Mouse (Mus musculus): ENCODE measurements around the gene Susd3. TPM values are rescaled to one million over a fixed set of nuclear protein-coding genes. Genes with fewer than 3 reads are reported as not detected.

Susd3 gene
- polyA plus RNA-seq, 1 experiment from 2014 or later = 1.6 TPM

DNA sequence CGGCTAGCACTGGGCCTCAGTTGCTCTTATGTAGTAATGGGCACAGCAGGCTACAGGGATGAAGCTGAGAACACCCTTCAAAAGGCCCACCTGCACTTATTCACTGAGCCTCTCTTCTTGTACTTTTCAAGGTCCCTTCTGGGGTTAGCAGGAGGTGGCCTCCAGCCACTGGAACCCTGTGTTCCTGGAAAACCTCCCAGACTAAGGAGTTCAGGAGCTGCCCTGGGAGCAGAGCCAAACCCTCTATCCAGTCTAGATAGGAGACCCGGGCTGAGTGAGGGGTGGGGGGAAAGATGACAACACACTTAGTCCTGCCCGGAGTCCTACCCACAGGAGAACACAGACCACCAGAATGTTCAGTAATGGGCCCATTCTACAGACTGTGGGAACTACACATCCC lies 2.5 kb downstream of the Susd3 start:
- no peak overlapping the region for H3K27ac ChIP-seq (replicated peaks)
- no peak overlapping the region for H3K4me2 ChIP-seq
- no peaks in the 10 kb centered on the region for H3K36me3 ChIP-seq (replicated peaks)
- peaks cover 43% of the 10 kb centered on the region for H3K27me3 ChIP-seq
- H3K4me3 ChIP-seq (replicated peaks) = no peak overlapping the region
- H3K4me1 ChIP-seq (replicated peaks) = peaks cover 32% of the 10 kb centered on the region
- WGBS (ENCODE audit: insufficient replicate concordance) = 64% methylated on average over 3 of the region's 3 CpGs
- ATAC-seq (ENCODE audit: insufficient read depth) = no peak
- no peak overlapping the region for H3K9ac ChIP-seq
- no peaks in the 10 kb centered on the region for H3K9me3 ChIP-seq (replicated peaks)

DNA sequence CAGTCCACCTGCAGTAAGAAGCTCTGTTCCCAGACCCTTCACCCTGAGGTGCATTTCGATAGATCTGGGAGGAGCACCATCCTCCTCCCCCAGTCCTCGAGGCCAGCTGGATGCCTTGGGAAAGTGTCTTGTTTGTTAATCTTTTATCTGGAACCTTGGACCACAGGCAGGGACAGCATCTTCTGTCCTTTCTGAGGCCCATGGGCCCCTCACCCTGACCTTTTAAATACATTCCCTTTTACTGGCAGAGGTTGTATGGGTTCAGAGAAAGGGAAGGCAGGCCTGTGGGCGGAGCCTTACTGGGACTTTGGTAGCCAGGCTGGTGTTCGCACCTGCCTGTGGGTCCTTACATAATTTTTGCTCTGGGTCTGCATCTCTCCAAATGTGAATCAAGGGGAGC lies 3.3 kb downstream of the Susd3 start:
- H3K9me3 ChIP-seq (replicated peaks) = no peaks in the 10 kb centered on the region
- H3K4me3 ChIP-seq (replicated peaks) = no peak overlapping the region
- H3K4me2 ChIP-seq = no peak overlapping the region
- H3K27me3 ChIP-seq = peaks cover 43% of the 10 kb centered on the region
- H3K9ac ChIP-seq = no peak overlapping the region
- no peak for ATAC-seq (ENCODE audit: insufficient read depth)
- no peaks in the 10 kb centered on the region for H3K36me3 ChIP-seq (replicated peaks)
- WGBS (ENCODE audit: insufficient replicate concordance) = 69% methylated on average over 4 of the region's 4 CpGs
- H3K27ac ChIP-seq (replicated peaks) = no peak overlapping the region
- H3K4me1 ChIP-seq (replicated peaks) = peaks cover 32% of the 10 kb centered on the region

DNA sequence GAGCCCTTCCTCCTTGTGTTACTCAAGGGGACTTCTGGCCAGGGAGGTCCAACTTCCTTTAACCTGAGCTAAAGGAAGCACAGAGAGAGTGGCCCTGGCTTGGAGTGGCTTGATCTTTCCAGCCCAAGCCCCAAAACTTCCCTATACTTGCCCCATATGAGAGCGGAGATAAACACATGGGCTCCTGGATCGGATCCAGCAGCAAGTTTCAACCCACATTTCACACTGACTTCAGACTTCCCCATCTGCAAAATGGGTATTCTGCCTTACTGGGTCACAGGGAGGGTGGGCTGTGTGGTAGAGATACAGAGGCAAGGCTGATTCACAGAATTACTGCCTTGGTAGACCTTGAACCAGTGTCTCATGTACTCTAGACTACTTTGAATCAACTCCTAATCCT lies 5.0 kb downstream of the Susd3 start:
- Histone ChIP-seq H3K9ac (no peak overlapping the region), H3K36me3 (replicated peaks) (no peaks in the 10 kb centered on the region), H3K4me1 (replicated peaks) (peaks cover 30% of the 10 kb centered on the region), H3K9me3 (replicated peaks) (no peaks in the 10 kb centered on the region), H3K27me3 (peaks cover 30% of the 10 kb centered on the region), H3K27ac (replicated peaks) (peak overlapping the region; percentile 39), H3K4me2 (no peak overlapping the region), H3K4me3 (replicated peaks) (no peak overlapping the region)
- ATAC-seq (ENCODE audit: insufficient read depth) = no peak
- WGBS (ENCODE audit: insufficient replicate concordance) = 31% methylated on average over 2 of the region's 2 CpGs

DNA sequence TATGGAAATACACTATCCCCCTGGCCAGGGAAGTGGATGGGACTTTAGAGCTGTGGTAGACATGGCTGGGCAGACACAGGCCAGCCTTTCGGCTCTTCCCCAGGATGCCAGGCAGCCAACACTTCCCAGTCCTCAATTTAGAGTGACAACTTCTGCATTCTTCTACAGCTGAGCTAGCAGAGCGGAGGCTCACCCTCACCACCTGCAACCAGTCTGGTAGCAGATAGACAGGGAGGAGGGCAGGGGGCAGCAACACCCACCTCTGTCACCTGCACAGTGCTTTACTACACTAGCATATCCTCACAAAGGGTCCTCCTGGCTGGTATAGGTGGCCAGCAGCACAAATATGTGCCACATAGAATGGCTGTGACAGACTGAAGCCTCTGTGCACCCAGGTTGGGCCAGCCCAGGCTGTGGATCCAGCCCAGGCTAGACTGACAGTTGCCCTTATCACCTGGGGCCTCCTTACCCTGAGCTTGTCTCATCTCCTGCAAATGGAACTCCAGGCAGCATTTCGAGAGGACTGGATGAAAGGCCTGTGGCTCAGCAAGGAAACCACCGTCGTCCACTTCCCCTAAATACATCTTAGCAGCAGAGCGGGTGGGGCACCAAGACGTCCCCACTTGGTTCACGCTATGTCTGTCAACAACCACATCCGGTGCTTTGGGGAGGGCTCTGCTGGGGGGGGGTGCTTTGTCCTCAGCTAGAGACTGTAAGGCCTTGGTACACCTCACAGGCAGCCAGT lies 6.0 kb downstream of the Susd3 start:
- Histone ChIP-seq H3K4me2 (peak overlapping the region; percentile 30), H3K9me3 (replicated peaks) (no peaks in the 10 kb centered on the region), H3K4me1 (replicated peaks) (peaks cover 20% of the 10 kb centered on the region), H3K27me3 (peaks cover 20% of the 10 kb centered on the region), H3K4me3 (replicated peaks) (no peak overlapping the region), H3K27ac (replicated peaks) (peak overlapping the region; percentile 73), H3K36me3 (replicated peaks) (no peaks in the 10 kb centered on the region), H3K9ac (no peak overlapping the region)
- ATAC-seq (ENCODE audit: insufficient read depth) = peak; percentile 67
- 18% methylated on average over 9 of the region's 9 CpGs for WGBS (ENCODE audit: insufficient replicate concordance)

DNA sequence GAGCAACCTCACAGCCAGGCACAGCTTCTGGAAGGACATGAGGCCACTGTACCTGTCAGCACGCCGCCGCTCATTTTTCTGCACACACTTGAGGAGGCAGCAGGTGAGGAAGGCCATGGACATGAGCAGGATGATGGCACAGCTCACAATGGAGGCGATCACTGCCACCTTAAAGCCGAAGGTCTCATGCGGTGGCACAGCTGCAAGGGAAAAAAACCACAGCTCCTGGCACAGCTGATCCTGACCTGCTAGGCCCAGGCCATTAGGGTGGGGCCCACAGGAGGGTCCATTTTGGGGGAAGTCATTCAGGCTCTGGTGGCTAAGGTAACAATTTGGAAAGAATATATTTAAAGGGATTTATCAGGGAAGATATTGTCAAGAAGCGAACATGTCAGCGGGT lies 9.8 kb downstream of the Susd3 start:
- Histone ChIP-seq H3K9ac (no peak overlapping the region), H3K4me3 (replicated peaks) (no peak overlapping the region), H3K4me1 (replicated peaks) (peaks cover 17% of the 10 kb centered on the region), H3K27me3 (no peaks in the 10 kb centered on the region), H3K27ac (replicated peaks) (no peak overlapping the region), H3K36me3 (replicated peaks) (no peaks in the 10 kb centered on the region), H3K4me2 (no peak overlapping the region), H3K9me3 (replicated peaks) (no peaks in the 10 kb centered on the region)
- WGBS (ENCODE audit: insufficient replicate concordance) = 81% methylated on average over 8 of the region's 8 CpGs
- ATAC-seq (ENCODE audit: insufficient read depth) = no peak

DNA sequence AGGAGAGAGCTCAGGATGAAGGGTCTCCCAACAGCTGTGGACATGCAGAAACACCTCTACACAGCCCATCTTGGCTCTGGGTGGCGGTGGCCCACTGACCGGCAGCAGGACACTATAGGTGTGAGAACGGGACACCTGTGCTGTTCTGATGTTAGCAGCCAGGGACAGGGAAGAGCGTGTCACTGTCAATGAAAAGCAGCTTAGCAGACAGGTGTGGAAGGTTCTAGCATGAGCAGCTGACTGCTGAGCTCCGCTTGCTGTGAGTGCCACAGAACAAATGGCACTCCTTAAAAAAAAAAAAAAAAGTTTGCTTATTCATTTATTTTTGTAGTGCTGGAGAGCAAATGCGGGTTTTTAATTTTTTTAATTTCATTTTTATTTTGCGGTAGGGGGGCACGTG lies 10.9 kb downstream of the Susd3 start:
- no peaks in the 10 kb centered on the region for H3K9me3 ChIP-seq (replicated peaks)
- H3K4me2 ChIP-seq = no peak overlapping the region
- no peak overlapping the region for H3K4me3 ChIP-seq (replicated peaks)
- no peak overlapping the region for H3K9ac ChIP-seq
- peaks cover 7% of the 10 kb centered on the region for H3K4me1 ChIP-seq (replicated peaks)
- H3K27ac ChIP-seq (replicated peaks) = no peak overlapping the region
- no peaks in the 10 kb centered on the region for H3K27me3 ChIP-seq
- no peaks in the 10 kb centered on the region for H3K36me3 ChIP-seq (replicated peaks)
- WGBS (ENCODE audit: insufficient replicate concordance) = 78% methylated on average over 8 of the region's 8 CpGs
- ATAC-seq (ENCODE audit: insufficient read depth) = no peak

DNA sequence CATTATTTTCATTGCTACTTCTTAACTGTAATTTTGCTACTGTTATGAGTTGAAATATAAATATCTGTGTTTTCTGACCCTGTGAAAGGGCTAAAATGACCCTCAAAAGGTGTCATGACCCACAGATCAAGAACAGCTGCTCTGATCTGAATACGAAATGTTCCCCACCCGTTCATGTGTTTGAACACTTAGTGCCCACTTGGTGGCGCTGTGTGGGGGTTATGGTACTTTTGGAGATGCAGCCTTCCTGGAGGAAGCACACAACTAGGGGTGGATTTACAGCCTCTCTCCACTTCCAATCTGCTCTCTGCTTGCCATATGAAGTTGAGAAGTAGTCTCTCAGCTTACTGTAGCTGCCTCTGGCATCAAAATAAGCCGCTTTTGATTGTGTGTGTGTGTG lies 13.8 kb downstream of the Susd3 start:
- no peak for ATAC-seq (ENCODE audit: insufficient read depth)
- Histone ChIP-seq H3K4me1 (replicated peaks) (no peaks in the 10 kb centered on the region), H3K9me3 (replicated peaks) (no peaks in the 10 kb centered on the region), H3K9ac (no peak overlapping the region), H3K36me3 (replicated peaks) (no peaks in the 10 kb centered on the region), H3K27me3 (no peaks in the 10 kb centered on the region), H3K4me3 (replicated peaks) (no peak overlapping the region), H3K4me2 (no peak overlapping the region), H3K27ac (replicated peaks) (no peak overlapping the region)
- WGBS (ENCODE audit: insufficient replicate concordance) = 81% methylated on average over 4 of the region's 4 CpGs

DNA sequence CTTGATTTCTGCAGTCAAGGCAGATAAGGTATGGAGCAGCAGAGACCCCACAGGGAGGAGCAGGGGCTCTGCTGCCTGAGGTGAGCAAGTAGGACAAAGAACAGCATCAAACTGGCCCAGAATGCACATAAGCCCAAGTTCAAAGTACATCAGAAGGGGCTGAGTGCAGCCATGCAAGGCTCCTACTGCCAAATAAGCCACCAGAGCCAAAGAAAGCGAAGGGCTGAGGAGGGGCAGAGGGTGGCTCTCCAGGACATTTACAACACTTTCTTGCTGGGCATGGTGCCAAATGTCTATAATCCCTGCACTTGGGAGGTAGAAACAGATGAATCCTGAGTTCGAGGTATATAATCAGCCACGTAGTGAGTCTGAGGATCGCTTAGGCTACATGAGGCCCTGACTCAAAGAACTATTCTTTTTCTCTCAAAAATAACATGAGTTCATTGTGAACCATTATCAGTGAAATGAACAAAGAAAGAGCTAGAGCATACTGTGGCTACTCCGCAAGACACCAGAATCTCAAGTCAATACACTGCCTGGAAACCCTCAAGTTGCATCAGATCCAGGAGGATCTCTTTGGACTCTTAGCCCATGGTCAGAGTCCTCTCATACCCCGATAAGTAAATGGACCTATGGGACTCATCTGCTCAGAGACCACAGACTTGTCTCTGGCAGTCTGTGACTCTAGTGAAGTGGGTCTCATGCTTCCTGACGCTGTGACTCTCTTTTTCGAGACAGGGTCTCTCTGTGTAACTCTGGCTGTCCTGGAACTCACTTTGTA lies 14.5 kb downstream of the Susd3 start:
- H3K27me3 ChIP-seq = no peaks in the 10 kb centered on the region
- no peak overlapping the region for H3K4me2 ChIP-seq
- H3K9ac ChIP-seq = no peak overlapping the region
- 77% methylated on average over 8 of the region's 8 CpGs for WGBS (ENCODE audit: insufficient replicate concordance)
- ATAC-seq (ENCODE audit: insufficient read depth) = no peak
- no peaks in the 10 kb centered on the region for H3K36me3 ChIP-seq (replicated peaks)
- no peaks in the 10 kb centered on the region for H3K9me3 ChIP-seq (replicated peaks)
- H3K27ac ChIP-seq (replicated peaks) = no peak overlapping the region
- no peak overlapping the region for H3K4me3 ChIP-seq (replicated peaks)
- no peaks in the 10 kb centered on the region for H3K4me1 ChIP-seq (replicated peaks)

DNA sequence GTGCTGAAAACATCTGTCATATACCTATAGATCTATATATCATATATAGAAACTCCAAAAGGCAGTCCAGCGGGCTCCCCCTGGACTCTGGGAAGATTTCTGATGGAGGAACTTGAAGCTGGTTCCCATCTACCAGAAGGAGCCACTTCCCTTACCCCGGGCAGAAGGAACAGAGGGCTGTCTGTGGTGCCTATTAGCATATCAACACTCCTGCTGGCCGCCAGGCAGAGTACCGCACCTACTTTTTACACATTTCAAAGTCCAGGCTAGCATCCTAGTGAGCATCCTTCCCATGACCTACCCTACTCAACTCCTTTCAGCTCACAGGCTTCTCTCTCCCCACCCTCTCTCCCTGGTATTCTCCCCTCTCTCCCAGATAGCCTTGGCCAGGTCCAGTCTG lies 22.9 kb downstream of the Susd3 start:
- Histone ChIP-seq H3K36me3 (replicated peaks) (no peaks in the 10 kb centered on the region), H3K4me3 (replicated peaks) (no peak overlapping the region), H3K9me3 (replicated peaks) (no peaks in the 10 kb centered on the region), H3K4me1 (replicated peaks) (no peaks in the 10 kb centered on the region), H3K27ac (replicated peaks) (no peak overlapping the region), H3K4me2 (no peak overlapping the region), H3K27me3 (peaks cover 11% of the 10 kb centered on the region; the same call in 1 of the 2 replicates), H3K9ac (no peak overlapping the region)
- WGBS (ENCODE audit: insufficient replicate concordance) = 47% methylated on average over 4 of the region's 4 CpGs
- no peak for ATAC-seq (ENCODE audit: insufficient read depth)

DNA sequence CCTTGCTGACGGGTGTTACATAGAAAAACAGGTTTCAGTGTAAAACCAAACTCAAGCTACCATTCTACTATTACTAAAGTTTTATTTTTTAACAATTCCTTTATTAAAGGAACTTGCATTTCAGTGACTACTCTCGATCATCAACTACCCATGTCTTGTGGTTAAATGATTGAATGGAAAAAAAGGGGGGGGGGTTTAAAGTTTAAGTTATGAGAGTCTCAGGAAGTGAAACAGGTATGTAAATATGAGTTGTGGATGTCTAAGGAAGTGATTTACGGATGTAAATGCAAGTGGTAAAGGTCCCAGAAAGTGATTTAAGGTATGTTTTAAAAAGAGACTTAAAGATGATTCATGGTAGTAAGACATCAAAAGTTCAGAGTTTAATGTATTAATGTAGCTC lies 23.3 kb downstream of the Susd3 start:
- no peak for ATAC-seq (ENCODE audit: insufficient read depth)
- no peaks in the 10 kb centered on the region for H3K36me3 ChIP-seq (replicated peaks)
- no peaks in the 10 kb centered on the region for H3K4me1 ChIP-seq (replicated peaks)
- WGBS (ENCODE audit: insufficient replicate concordance) = 50% methylated on average over 3 of the region's 3 CpGs
- H3K9ac ChIP-seq = no peak overlapping the region
- H3K27me3 ChIP-seq = peaks cover 11% of the 10 kb centered on the region; the same call in 1 of the 2 replicates
- H3K4me3 ChIP-seq (replicated peaks) = no peak overlapping the region
- H3K27ac ChIP-seq (replicated peaks) = no peak overlapping the region
- H3K9me3 ChIP-seq (replicated peaks) = no peaks in the 10 kb centered on the region
- H3K4me2 ChIP-seq = no peak overlapping the region

DNA sequence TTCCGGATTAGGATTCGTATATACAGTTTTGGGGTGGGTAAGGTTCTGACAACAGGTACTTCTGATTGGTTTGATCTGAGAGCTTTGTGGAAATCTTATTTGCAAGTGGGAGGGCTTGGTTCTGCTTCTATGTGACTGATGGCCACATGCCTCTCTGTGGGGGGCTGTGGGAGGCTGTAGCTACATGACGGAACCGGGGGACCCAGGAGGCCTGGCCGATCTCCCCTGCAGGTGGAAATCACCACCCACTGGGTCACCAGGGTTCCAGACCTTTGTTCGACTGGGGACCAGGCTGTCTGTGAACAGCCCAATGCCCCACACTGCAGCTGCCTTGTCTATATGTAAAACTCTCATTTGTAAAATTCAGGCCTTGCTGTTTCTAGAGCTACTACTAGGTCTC lies 23.8 kb downstream of the Susd3 start:
- H3K9ac ChIP-seq = no peak overlapping the region
- no peak overlapping the region for H3K4me2 ChIP-seq
- peaks cover 11% of the 10 kb centered on the region; the same call in 1 of the 2 replicates for H3K27me3 ChIP-seq
- no peak overlapping the region for H3K4me3 ChIP-seq (replicated peaks)
- H3K27ac ChIP-seq (replicated peaks) = no peak overlapping the region
- no peaks in the 10 kb centered on the region for H3K9me3 ChIP-seq (replicated peaks)
- WGBS (ENCODE audit: insufficient replicate concordance) = 51% methylated on average over 6 of the region's 6 CpGs
- no peaks in the 10 kb centered on the region for H3K36me3 ChIP-seq (replicated peaks)
- ATAC-seq (ENCODE audit: insufficient read depth) = no peak
- no peaks in the 10 kb centered on the region for H3K4me1 ChIP-seq (replicated peaks)

Data from liver, embryonic 15.5 days (tissue).